13 mouse cellular contexts compared by ENCODE assay signal in genomic region chr2:179382594-179382993, GRCm38 (mm10). TPM values are rescaled to one million over a fixed set of nuclear protein-coding genes. Genes with fewer than 3 reads are reported as not detected.
DNase-seq lines count a peak whose midpoint lies in the region; ATAC-seq and TF ChIP-seq lines count a peak whose summit lies in the region.
"Had no signal": no experiment of that assay in that cellular context is flagged by ENCODE, and none has a peak within 500 bp of the region (broad histone marks: within the 10 kb centered on the region; RNA-seq: fewer than 3 reads in every experiment).

No protein-coding gene starts in this region.

- 77% methylated on average over 9 of the region's 9 CpGs for WGBS in liver, adult 2 months
- 76% methylated on average over 9 of the region's 9 CpGs for WGBS in liver, embryonic 11.5 days

- no peak for TF ChIP-seq CTCF in liver, adult 2 months (IDR thresholded peaks at IDR 0.05; ENCODE audit: low read depth, low read length)

- no peaks in the 10 kb centered on the region for H3K79me2 ChIP-seq in liver, adult 2 months (ENCODE audit: control insufficient read depth, insufficient read depth, low read length)

- no peak overlapping the region for H3K9ac ChIP-seq in liver, adult 2 months (ENCODE audit: low read depth, low read length)
- H3K9ac ChIP-seq in liver, embryonic 11.5 days (ENCODE audit: low read depth, low read length): no peak overlapping the region
- H3K9ac ChIP-seq: forebrain, postnatal 0 days had no signal

- DNase-seq in adrenal gland, postnatal 14 days: peak; percentile 12
- DNase-seq in adrenal gland, postnatal 25 days: no peak
- peak; percentile 7 for DNase-seq in liver, adult 2 months (ENCODE audit: extremely low read depth, low read depth, low spot score)
- DNase-seq in liver, embryonic 11.5 days (ENCODE audit: low spot score): no peak
- peak; percentile 6 to 18 for DNase-seq in kidney, postnatal 4 days
- DNase-seq in lung, postnatal 36 days: peak; percentile 26
- DNase-seq in urinary bladder, postnatal 14 days (ENCODE audit: low spot score): no peak
- DNase-seq: cerebellum, adult 8-10 months; embryo, embryonic 11 days; forebrain, postnatal 0 days; gastrocnemius, postnatal 10 days had no signal

- no peaks in the 10 kb centered on the region for H3K4me1 ChIP-seq in liver, adult 2 months (ENCODE audit: control insufficient read depth, insufficient read depth, low read length)
- H3K4me1 ChIP-seq in liver, embryonic 11.5 days (replicated peaks; ENCODE audit: control insufficient read depth, insufficient read depth, low read length): no peaks in the 10 kb centered on the region

- H3K4me3 ChIP-seq in liver, adult 2 months (ENCODE audit: insufficient read depth, low read depth, low read length): no peak overlapping the region
- H3K4me3 ChIP-seq in liver, embryonic 11.5 days (ENCODE audit: low read depth, low read length): no peak overlapping the region
- H3K4me3 ChIP-seq: myocyte had no signal

- no peak for TF ChIP-seq POLR2A in liver, adult 2 months (IDR thresholded peaks at IDR 0.05; ENCODE audit: extremely low read depth, insufficient read depth, low read length)

- H3K4me2 ChIP-seq in liver, embryonic 11.5 days: no peak overlapping the region

- no peaks in the 10 kb centered on the region for H3K36me3 ChIP-seq in liver, adult 2 months (ENCODE audit: control insufficient read depth, insufficient read depth, low read length)
- no peaks in the 10 kb centered on the region for H3K36me3 ChIP-seq in liver, embryonic 11.5 days (ENCODE audit: control insufficient read depth, insufficient read depth, low read length)

- no peak for ATAC-seq in liver, embryonic 11.5 days (replicated peaks; ENCODE audit: low FRiP score)
- no peak for ATAC-seq in CD4-positive, CD25-positive, alpha-beta regulatory T cell, adult 4 months
- ATAC-seq: forebrain, postnatal 0 days had no signal

- H3K9me3 ChIP-seq in liver, embryonic 11.5 days (ENCODE audit: control insufficient read depth, low read length): no peaks in the 10 kb centered on the region

- H3K27me3 ChIP-seq in liver, adult 2 months (ENCODE audit: control insufficient read depth, insufficient read depth, low read length): no peaks in the 10 kb centered on the region
- H3K27me3 ChIP-seq in liver, embryonic 11.5 days (replicated peaks; ENCODE audit: control insufficient read depth, insufficient read depth, low read length): no peaks in the 10 kb centered on the region

- peak overlapping the region; percentile 37; the same call in 1 of the 2 replicates for H3K27ac ChIP-seq in liver, adult 2 months (replicated peaks; ENCODE audit: insufficient read depth, low read depth, low read length)
- H3K27ac ChIP-seq in liver, embryonic 11.5 days (ENCODE audit: low read depth, low read length): no peak overlapping the region

RNA-seq across cellular contexts. Expression of gene Cdh4, which starts 59.6 kb away (rescaled TPM):
- total RNA-seq in adrenal gland, postnatal 14 days (2021): 4.5 and 5.4 TPM in 2 replicates
- 4.4 and 5.3 TPM in 2 replicates for total RNA-seq in adrenal gland, postnatal 25 days (2021)
- total RNA-seq in liver, adult 2 months (2014; rRNA removed): 0.27 and 0.37 TPM in 2 replicates
- polyA plus RNA-seq in liver, adult 2 months (2012; rRNA removed): 0.18 and 0.35 TPM in 2 replicates
- 0.51 and 0.78 TPM in 2 replicates for polyA plus RNA-seq in liver, embryonic 11.5 days (2014; fragmentation: Nextera tagmentation; extraction: Ambion mirVana)
- polyA plus RNA-seq in CD4-positive, CD25-positive, alpha-beta regulatory T cell, adult 4 months (2017; shearing (Covaris generic)): not detected
- polyA plus RNA-seq: myocyte had no signal

Comparison
In these comparisons a context has a peak if more than half of its experiments do, and no peak if none do; other contexts are left out.
1. DNase-seq: peak in adrenal gland, postnatal 14 days (single experiment), liver, adult 2 months (single experiment), kidney, postnatal 4 days (2 of 2) and lung, postnatal 36 days (single experiment); none in adrenal gland, postnatal 25 days (single experiment), liver, embryonic 11.5 days (single experiment) and urinary bladder, postnatal 14 days (single experiment).